Mouse (Mus musculus): ENCODE measurements around the gene Il17re.

Gene Il17re

DNA sequence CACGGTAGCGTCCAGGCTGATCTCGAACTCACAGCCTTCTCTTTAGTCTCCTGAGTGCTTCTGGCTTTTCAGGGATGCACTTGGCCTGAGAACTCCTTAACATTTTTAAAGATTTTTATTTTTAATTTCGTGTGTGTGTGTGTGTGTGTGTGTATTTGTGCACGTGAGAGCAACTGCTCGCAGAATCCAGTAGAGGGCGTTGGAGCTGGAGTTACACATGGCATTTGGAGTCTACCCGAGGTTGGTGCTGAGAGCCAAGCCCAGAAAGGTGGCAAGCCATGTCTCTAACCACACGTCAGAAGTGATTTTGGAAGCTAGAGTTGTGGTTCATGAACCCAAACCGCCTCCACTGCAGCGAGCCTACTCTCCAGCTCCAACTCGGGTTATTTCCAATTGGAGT, 15.2 kb upstream of the Il17re start:
- no peak for DNase-seq (ENCODE audit: low spot score in 2 of 2)

DNA sequence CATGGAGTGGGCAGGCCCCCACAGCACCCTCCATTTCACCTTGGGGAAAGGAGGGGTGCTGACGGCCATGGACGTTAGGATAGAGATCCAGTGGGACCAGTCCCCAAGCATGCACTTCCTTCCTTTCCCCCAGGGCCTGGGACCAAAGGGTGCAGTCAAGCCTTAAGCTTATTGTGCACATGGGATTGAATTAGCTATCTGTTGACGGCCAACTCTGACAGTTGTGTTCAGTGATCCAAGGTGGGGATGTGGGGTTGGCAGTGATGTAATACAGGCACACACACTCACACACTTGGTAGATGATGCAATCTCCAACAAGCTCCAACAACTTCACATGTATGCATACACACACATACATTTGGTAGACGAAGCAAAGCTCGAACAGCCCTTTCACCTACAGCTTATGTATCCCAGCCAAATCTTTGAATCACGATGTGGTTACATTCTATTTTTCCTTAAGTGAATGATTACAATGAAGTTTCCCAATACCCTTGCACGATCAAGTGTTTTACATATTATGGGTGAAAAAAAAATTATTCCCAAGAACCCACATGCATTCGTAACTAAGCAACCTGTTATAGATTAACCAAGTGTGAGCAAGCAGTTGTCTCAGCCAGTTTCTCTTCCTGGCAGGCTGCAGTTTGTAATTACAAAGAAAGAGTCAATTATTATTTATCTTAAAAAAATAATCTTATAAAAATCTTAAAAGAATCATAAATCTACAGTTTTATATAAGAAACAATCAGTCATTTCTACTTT, 13.9 kb upstream of the Il17re start:
- DNase-seq (ENCODE audit: low spot score in 2 of 2): no peak

- no peak for DNase-seq (ENCODE audit: low spot score in 2 of 2)
Measured at GRCm38 (mm10) chr6:113447639-113448038, 10.6 kb upstream of the Il17re start.

DNA sequence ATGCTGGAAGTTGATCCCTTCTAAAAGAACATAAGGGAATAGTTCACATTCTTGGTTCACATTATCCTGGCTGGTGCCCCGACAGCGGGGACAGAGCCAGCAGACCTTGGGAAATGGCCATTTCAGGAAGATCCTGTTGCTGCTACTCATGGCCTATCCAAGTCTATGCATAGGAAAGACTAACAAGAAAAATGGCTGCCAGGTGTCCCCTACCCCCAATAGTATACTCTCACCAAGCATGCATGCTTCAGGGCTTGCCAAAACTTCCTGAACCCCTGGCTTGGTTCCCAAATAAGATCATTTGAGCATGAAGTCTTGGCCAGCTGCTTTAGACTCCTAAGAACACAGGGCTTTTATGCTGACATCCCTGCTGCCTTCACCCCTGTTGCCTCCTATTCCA, 6.4 kb upstream of the Il17re start:
- no peak for DNase-seq (ENCODE audit: low spot score in 2 of 2)

DNA sequence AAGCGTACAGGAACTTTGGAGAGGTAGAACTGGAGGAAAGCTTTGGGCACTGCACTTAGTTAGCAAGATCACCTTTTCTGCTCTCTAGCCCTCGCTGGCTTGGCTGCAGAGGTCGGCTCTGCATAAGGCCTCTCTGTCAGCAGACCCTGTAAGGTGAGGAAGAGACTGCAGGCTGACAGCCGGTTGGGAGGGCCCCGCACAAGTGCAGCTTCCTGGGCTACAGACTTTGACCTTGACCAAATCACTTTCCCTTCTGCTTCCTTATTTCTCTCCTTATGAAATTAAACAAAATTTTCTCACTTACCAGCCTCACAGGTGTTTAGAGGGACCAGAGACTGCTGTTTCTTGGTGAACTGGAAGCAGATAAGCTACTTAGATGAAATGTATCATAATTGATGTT, 3.3 kb upstream of the Il17re start:
- DNase-seq (ENCODE audit: low spot score in 2 of 2): no peak

DNA sequence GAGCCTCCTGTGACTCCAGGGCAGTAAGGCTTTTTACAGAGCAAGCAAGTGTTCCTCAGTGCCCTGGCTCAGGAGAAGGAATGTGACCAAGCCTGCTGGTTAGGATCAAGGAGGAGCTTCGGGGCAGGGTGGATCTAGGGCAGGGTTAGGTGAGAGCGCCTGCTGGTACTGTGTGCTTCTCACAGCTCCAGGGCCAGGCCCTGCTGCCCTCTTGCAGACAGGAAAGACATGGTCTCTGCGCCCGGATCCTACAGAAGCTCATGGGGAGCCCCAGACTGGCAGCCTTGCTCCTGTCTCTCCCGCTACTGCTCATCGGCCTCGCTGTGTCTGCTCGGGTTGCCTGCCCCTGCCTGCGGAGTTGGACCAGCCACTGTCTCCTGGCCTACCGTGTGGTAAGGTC, 351 bp downstream of the Il17re start:
- no peak for DNase-seq (ENCODE audit: low spot score in 2 of 2)

GRCm38 (mm10) chr6:113464040-113464439, 5.8 kb downstream of the Il17re start:
- no peak for DNase-seq (ENCODE audit: low spot score in 2 of 2)

DNA sequence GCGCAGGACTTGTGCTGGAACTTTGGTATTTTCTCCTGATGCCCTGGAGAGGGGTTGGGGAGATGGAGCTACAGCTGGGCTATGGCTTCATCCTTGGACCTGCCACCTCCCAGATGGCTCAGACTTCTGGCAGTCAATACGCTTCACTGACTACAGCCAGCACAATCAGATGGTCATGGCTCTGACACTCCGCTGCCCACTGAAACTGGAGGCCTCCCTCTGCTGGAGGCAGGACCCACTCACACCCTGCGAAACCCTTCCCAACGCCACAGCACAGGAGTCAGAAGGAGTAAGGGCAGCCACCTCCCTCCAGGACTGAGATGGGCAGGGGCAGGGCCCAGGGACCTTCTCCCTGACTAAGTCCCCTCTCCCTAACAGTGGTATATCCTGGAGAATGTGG, 7.3 kb downstream of the Il17re start:
- DNase-seq (ENCODE audit: low spot score in 2 of 2): no peak

GRCm38 (mm10) chr6:113468512-113468911, 10.2 kb downstream of the Il17re start:
- DNase-seq (ENCODE audit: low spot score in 2 of 2): no peak

- DNase-seq (ENCODE audit: low spot score in 2 of 2): no peak
Measured at GRCm38 (mm10) chr6:113469021-113469420, 10.7 kb downstream of the Il17re start.

DNA sequence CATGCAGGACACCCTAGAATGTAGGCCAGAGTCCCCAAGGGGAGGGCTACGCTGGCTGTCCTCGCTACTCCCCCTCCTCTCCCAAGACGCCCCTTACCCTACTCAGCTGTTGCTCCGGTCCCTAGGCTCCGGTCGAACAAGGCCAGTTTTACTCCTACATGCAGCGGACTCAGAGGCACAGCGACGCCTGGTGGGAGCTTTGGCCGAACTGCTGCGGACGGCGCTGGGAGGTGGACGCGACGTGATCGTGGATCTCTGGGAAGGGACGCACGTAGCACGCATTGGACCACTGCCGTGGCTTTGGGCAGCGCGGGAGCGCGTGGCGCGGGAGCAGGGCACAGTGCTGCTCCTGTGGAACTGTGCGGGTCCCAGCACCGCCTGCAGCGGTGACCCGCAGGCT, 11.1 kb downstream of the Il17re start:
- DNase-seq (ENCODE audit: low spot score in 2 of 2): peak; percentile 50 to 59

DNA sequence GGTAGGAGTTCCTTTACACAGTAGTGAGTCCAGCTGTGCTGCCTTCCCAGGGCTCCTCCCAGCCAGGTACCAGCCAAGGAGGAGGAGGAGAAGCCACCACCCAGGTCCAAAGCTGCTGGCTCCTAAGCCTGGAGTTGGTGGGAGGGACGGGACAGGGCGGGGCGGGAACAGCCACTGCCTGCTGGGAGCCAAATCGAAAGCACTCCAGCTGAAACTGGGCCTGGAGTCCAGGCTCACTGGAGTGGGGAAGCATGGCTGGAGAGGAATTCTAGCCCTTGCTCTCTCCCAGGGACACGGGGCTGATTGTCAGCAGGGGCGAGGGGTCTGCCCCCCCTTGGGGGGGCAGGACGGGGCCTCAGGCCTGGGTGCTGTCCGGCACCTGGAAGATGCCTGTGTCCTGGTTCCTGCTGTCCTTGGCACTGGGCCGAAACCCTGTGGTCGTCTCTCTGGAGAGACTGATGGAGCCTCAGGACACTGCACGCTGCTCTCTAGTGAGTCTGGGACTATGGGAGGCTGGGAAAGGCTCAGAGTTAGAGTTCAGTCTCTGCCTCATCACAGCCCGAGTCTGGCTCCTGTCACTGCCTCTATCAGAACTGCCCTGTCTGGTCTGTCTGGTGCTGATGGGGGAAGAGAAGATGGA, 13.1 kb downstream of the Il17re start, which contains the start of gene Il17rc:
TSS of gene Il17rc (plus strand) at position 131 of the 640 bp plus-strand sequence.
- no peak for DNase-seq (ENCODE audit: low spot score in 2 of 2)

GRCm38 (mm10) chr6:113472061-113472460, 13.8 kb downstream of the Il17re start:
- DNase-seq (ENCODE audit: low spot score in 2 of 2): no peak

- no peak for DNase-seq (ENCODE audit: low spot score in 2 of 2)
Measured at GRCm38 (mm10) chr6:113473246-113473645, 15.0 kb downstream of the Il17re start.

DNA sequence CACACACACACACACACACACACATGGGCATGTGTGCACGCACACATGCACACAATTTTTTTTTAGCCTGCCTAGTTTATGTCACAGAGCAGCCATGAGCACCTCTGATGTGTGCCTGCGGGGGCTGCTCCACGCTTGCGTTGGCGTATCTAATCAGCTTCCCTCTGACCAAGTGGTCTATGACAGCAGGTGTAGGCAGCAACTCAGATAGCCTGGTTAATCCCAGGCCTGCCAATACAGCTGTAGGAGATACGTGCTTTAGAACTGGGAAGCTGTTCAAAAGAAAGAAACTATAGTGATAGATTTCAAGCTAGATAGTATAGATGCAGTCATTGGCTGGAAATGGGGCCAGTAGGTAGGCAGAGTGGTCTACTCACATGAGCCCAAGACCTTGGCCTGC, 15.4 kb downstream of the Il17re start:
- DNase-seq (ENCODE audit: low spot score in 2 of 2): no peak

GRCm38 (mm10) chr6:113477353-113477752, 19.1 kb downstream of the Il17re start:
- no peak for DNase-seq (ENCODE audit: low spot score in 2 of 2)

DNA sequence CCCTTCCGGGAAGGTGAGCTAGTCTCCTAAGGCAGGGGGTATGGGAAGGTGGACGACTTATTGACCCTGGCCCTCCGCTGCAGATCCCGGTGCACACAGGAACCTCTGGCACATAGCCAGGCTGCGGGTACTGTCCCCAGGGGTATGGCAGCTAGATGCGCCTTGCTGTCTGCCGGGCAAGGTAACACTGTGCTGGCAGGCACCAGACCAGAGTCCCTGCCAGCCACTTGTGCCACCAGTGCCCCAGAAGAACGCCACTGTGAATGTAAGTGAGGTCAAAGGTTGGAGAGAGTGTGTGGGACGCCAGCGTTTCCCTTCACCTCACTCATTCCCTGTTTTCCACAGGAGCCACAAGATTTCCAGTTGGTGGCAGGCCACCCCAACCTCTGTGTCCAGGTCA, 20.6 kb downstream of the Il17re start:
- DNase-seq (ENCODE audit: low spot score in 2 of 2): no peak

- DNase-seq (ENCODE audit: low spot score in 2 of 2): no peak
Measured at GRCm38 (mm10) chr6:113480555-113481373, 22.5 kb downstream of the Il17re start.

GRCm38 (mm10) chr6:113482477-113483099, 24.3 kb downstream of the Il17re start:
- peak in 1 of 2 experiments; percentile 37 for DNase-seq (ENCODE audit: low spot score in 2 of 2)

GRCm38 (mm10) chr6:113483100-113483615, 24.9 kb downstream of the Il17re start, which contains the start of gene Creld1:
Creld1 (plus strand) TSS chr6:113483297.
- peak; percentile 84 to 87 for DNase-seq (ENCODE audit: low spot score in 2 of 2)

- DNase-seq (ENCODE audit: low spot score in 2 of 2): no peak
Measured at GRCm38 (mm10) chr6:113483729-113484128, 25.4 kb downstream of the Il17re start.

DNA sequence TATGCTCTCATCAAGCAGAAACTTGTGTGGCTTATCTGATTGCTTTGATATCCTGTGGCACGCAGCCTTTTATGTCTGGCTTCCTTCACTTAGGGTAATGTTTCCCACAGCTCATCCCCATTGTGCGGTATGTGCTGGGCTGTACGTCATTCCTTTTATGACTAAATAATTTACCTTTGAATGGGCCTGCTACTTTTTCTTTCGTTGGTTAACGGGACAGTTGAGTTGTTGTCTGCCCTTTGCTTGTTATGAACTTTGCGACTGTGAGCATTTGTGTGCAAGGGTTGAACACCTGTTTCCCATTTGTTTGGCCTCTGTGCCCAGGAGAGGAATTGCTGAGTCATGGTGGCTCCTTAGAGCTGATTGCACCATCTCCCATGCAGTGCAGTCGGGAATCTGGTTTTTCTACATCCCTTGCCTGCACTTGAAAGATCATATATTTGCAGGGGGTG, 28.9 kb downstream of the Il17re start:
- DNase-seq (ENCODE audit: low spot score in 2 of 2): no peak
